Mouse (Mus musculus): ENCODE results near the gene Erbb3. TPM values are rescaled to one million over a fixed set of nuclear protein-coding genes. Genes with fewer than 3 reads are reported as not detected.
"Not testable (repeated sequence)": the region's sequence is repeated elsewhere in the genome, so short reads cannot be mapped to it uniquely, and the experiment has no call there.

Gene Erbb3
- polyA plus RNA-seq, 1 experiment from 2014 or later, result 1.2 TPM

DNA sequence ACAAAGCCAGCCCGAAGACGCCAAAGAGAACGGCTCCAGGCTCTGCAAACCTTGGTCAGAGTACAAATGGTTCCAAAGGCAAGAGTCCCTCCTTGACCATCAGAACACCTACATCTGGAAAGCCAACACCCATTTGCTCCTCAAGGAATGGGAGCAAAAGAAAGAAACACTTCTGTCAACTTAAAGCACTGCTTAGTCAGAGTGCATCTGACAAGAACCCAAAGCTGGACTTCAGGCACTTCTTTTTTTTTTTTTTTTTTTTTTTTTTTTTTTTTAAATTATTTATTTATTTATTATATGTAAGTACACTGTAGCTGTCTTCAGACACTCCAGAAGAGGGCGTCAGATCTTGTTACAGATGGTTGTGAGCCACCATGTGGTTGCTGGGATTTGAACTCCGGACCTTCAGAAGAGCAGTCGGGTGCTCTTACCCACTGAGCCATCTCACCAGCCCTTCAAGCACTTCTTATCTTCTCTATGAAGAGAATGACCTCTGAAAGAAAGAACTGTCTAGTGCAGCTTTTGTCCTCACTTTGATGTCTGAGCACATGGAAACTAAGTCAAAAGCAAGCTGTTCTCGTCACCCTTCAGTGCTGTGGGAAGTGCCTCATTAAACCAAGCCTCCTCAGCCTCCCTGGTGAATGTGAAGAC is 26.5 kb upstream of the Erbb3 start:
- not testable (repeated sequence) for H3K9me3 ChIP-seq (ENCODE audit: control insufficient read depth, low read length); H3K4me2 ChIP-seq (ENCODE audit: low read depth, low read length, severe bottlenecking); H3K4me3 ChIP-seq (ENCODE audit: low read depth, low read length); H3K27me3 ChIP-seq (ENCODE audit: control insufficient read depth, insufficient read depth, low read length); DNase-seq (ENCODE audit: low spot score); H3K9ac ChIP-seq (ENCODE audit: low read length); H3K27ac ChIP-seq (ENCODE audit: low read depth, low read length); H3K36me3 ChIP-seq (ENCODE audit: control insufficient read depth, insufficient read depth, low read length); H3K4me1 ChIP-seq (replicated peaks; ENCODE audit: control insufficient read depth, insufficient read depth, low read length); ATAC-seq (replicated peaks; ENCODE audit: low FRiP score)
- WGBS, result 83% methylated on average over 6 of the region's 7 CpGs

DNA sequence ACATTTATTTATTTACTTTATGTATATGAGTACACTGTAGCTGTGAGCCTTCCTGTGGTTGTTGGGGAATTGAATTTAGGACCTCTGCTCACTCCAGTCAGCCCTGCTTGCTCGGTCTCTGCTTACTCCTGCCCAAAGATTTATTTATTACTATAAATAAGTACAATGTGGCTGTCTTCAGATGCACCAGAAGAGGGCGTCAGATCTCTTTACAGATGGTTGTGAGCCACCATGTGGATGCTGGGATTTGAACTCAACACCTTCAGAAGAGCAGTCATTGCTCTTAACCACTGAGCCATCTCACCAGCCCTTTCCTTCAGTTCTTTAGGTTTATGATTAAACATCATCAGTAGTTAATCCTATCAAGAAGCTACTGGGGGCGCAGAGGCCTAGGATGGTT is 25.5 kb upstream of the Erbb3 start:
- 71% methylated on average over 3 of the region's 3 CpGs for WGBS
- no peak overlapping the region for H3K4me3 ChIP-seq (ENCODE audit: low read depth, low read length)
- no peaks in the 10 kb centered on the region for H3K4me1 ChIP-seq (replicated peaks; ENCODE audit: control insufficient read depth, insufficient read depth, low read length)
- ATAC-seq (replicated peaks; ENCODE audit: low FRiP score) (no peak), DNase-seq (ENCODE audit: low spot score) (no peak)
- no peak overlapping the region for H3K4me2 ChIP-seq (ENCODE audit: low read depth, low read length, severe bottlenecking)
- H3K27ac ChIP-seq (ENCODE audit: low read depth, low read length), result no peak overlapping the region
- H3K9ac ChIP-seq (ENCODE audit: low read length), result no peak overlapping the region
- H3K27me3 ChIP-seq (ENCODE audit: control insufficient read depth, insufficient read depth, low read length), result no peaks in the 10 kb centered on the region
- H3K9me3 ChIP-seq (ENCODE audit: control insufficient read depth, low read length), result no peaks in the 10 kb centered on the region
- no peaks in the 10 kb centered on the region for H3K36me3 ChIP-seq (ENCODE audit: control insufficient read depth, insufficient read depth, low read length)

DNA sequence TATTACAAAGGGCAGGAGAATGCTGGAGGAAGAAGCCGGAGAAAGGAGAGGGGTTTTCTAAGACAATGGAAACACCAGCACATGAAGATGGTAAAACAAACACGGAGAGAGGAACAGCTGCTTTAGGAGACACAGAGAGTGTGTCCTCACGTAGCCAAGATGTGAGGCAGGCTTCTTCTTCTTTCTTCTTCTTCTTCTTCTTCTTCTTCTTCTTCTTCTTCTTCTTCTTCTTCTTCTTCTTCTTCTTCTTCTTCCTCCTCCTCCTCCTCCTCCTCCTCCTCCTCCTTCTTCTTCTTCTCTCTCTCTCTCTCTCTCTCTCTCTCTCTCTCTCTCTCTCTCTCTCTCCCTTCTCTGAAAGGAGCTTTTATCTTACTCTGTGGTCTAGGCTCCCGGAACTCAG is 24.4 kb upstream of the Erbb3 start:
- not testable (repeated sequence) for H3K27ac ChIP-seq (ENCODE audit: low read depth, low read length); DNase-seq (ENCODE audit: low spot score); H3K4me1 ChIP-seq (replicated peaks; ENCODE audit: control insufficient read depth, insufficient read depth, low read length); H3K27me3 ChIP-seq (ENCODE audit: control insufficient read depth, insufficient read depth, low read length); ATAC-seq (replicated peaks; ENCODE audit: low FRiP score); H3K9me3 ChIP-seq (ENCODE audit: control insufficient read depth, low read length); H3K4me3 ChIP-seq (ENCODE audit: low read depth, low read length); H3K36me3 ChIP-seq (ENCODE audit: control insufficient read depth, insufficient read depth, low read length); H3K4me2 ChIP-seq (ENCODE audit: low read depth, low read length, severe bottlenecking); H3K9ac ChIP-seq (ENCODE audit: low read length)
- 73% methylated on average over 4 of the region's 4 CpGs for WGBS

DNA sequence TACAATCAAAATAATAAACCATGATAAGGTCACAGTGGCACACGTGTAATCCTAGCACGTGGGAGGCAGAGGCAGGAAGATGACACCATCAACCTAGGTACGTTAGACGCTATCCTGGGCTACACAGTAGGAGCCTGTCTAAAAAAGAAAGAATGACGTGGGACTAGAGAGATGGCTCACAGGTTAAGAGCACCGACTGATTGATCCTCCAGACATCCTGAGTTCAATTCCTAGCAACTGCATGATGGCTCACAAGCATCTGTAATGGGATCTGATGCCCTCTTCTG is 23.6 kb upstream of the Erbb3 start:
- H3K27me3 ChIP-seq (ENCODE audit: control insufficient read depth, insufficient read depth, low read length), result no peaks in the 10 kb centered on the region
- H3K9me3 ChIP-seq (ENCODE audit: control insufficient read depth, low read length), result no peaks in the 10 kb centered on the region
- DNase-seq (ENCODE audit: low spot score) (no peak), ATAC-seq (replicated peaks; ENCODE audit: low FRiP score) (0 out of 2 replicates have a peak, but pooled peaks have one; percentile 49)
- WGBS, result 43% methylated on average over 6 of the region's 6 CpGs
- H3K9ac ChIP-seq (ENCODE audit: low read length), result no peak overlapping the region
- no peak overlapping the region for H3K27ac ChIP-seq (ENCODE audit: low read depth, low read length)
- no peak overlapping the region for H3K4me3 ChIP-seq (ENCODE audit: low read depth, low read length)
- H3K4me1 ChIP-seq (replicated peaks; ENCODE audit: control insufficient read depth, insufficient read depth, low read length), result no peaks in the 10 kb centered on the region
- H3K36me3 ChIP-seq (ENCODE audit: control insufficient read depth, insufficient read depth, low read length), result no peaks in the 10 kb centered on the region
- no peak overlapping the region for H3K4me2 ChIP-seq (ENCODE audit: low read depth, low read length, severe bottlenecking)

DNA sequence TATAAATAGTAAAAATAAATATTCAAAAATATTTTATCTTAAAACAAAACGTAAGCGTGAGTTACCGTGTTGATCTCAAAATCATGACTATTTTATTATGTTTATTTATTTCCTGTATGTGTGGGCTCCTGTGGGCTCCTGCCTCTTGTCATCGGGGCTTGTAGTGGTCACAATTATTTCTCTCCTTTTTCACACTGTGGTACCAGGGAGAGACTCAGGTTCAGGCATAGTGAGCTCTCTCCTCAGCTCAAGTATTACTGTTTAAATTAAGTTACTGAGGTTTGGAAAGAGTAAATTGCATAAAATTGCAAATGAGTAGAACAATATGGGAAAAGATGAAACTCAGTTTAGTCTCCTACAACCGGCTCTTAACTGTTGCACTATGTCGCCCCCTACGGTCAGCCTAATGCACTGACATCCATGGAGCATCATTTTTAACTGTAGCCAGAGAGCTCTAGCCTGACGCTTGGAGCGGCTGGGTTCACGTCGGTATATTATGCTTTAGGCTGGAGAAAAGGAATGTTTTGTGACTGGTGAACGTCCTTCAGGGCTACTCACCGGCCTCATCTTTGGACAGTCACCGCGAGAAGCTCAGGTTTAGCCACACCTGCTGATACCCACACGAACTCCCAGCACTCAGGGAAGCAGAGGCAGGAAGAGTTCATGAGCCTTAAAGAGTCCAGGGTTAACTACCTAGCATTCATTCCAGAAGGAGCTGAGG is 23.1 kb upstream of the Erbb3 start:
- H3K27ac ChIP-seq (ENCODE audit: low read depth, low read length), result no peak overlapping the region
- no peaks in the 10 kb centered on the region for H3K27me3 ChIP-seq (ENCODE audit: control insufficient read depth, insufficient read depth, low read length)
- no peak overlapping the region for H3K4me3 ChIP-seq (ENCODE audit: low read depth, low read length)
- H3K9ac ChIP-seq (ENCODE audit: low read length), result no peak overlapping the region
- no peaks in the 10 kb centered on the region for H3K9me3 ChIP-seq (ENCODE audit: control insufficient read depth, low read length)
- no peaks in the 10 kb centered on the region for H3K4me1 ChIP-seq (replicated peaks; ENCODE audit: control insufficient read depth, insufficient read depth, low read length)
- peak; percentile 87 for DNase-seq (ENCODE audit: low spot score)
- no peak overlapping the region for H3K4me2 ChIP-seq (ENCODE audit: low read depth, low read length, severe bottlenecking)
- ATAC-seq (replicated peaks; ENCODE audit: low FRiP score), result peak; percentile 60
- H3K36me3 ChIP-seq (ENCODE audit: control insufficient read depth, insufficient read depth, low read length), result no peaks in the 10 kb centered on the region
- WGBS, result 17% methylated on average over 16 of the region's 16 CpGs

DNA sequence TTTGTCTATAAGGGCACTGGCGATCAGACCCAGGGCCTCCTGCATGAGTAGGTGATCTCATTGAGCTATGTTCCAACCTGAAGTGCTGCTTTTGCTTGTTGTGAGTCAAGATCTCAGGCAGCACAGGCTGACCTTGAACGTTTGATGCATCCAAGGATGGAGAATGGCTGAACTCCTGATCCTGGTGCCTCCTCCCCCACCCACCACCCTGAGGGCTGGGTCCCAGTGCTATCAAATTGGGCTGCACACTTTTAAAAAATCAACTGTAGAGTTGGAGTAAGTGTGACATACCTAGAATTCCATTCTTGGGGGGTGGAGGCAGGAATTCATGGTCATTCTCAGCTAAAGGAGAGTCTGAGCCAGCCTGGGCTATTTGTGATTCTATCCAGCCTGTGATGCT is 17.0 kb upstream of the Erbb3 start:
- Histone ChIP-seq H3K4me2 (ENCODE audit: low read depth, low read length, severe bottlenecking) (no peak overlapping the region), H3K27ac (ENCODE audit: low read depth, low read length) (no peak overlapping the region), H3K9me3 (ENCODE audit: control insufficient read depth, low read length) (no peaks in the 10 kb centered on the region), H3K27me3 (ENCODE audit: control insufficient read depth, insufficient read depth, low read length) (no peaks in the 10 kb centered on the region), H3K4me3 (ENCODE audit: low read depth, low read length) (no peak overlapping the region), H3K4me1 (replicated peaks; ENCODE audit: control insufficient read depth, insufficient read depth, low read length) (no peaks in the 10 kb centered on the region), H3K36me3 (ENCODE audit: control insufficient read depth, insufficient read depth, low read length) (no peaks in the 10 kb centered on the region), H3K9ac (ENCODE audit: low read length) (no peak overlapping the region)
- DNase-seq (ENCODE audit: low spot score) (no peak), ATAC-seq (replicated peaks; ENCODE audit: low FRiP score) (no peak)
- WGBS, result 50% methylated on average over 2 of the region's 2 CpGs

DNA sequence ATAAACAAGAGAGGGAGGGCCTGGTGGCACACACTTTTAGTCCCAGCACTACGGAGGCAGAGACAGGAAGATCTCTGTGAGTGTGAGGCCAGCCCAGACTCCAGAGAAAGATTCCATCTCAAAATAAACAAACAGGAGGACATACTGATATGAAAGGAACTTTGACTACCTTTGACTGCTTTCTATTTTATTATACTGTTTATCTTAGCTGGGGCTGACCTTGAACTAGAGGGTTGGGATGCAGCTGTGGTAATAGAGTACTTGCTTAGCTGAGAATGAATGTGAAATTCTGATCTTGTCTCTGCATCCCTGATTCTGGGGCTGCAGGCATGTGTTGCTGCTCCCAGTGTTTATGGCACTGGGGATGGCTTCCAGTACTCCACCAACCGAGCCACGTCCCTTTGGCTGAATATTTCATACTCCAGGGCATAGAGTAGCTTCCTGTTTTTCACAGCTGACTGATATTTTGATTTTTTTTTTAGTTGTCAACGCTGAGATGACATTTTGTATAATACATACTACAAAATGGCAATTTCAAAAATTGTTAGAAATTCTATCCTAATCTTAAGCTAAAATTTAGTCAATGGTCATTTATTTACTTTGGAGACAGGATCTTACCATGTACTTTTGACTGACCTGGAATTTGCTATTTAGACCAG is 13.1 kb upstream of the Erbb3 start:
- no peak for DNase-seq (ENCODE audit: low spot score)
- Histone ChIP-seq H3K36me3 (ENCODE audit: control insufficient read depth, insufficient read depth, low read length) (no peaks in the 10 kb centered on the region), H3K4me1 (replicated peaks; ENCODE audit: control insufficient read depth, insufficient read depth, low read length) (no peaks in the 10 kb centered on the region), H3K9me3 (ENCODE audit: control insufficient read depth, low read length) (no peaks in the 10 kb centered on the region), H3K27ac (ENCODE audit: low read depth, low read length) (no peak overlapping the region), H3K4me2 (ENCODE audit: low read depth, low read length, severe bottlenecking) (no peak overlapping the region), H3K27me3 (ENCODE audit: control insufficient read depth, insufficient read depth, low read length) (no peaks in the 10 kb centered on the region), H3K9ac (ENCODE audit: low read length) (no peak overlapping the region), H3K4me3 (ENCODE audit: low read depth, low read length) (no peak overlapping the region)
- no peak for ATAC-seq (replicated peaks; ENCODE audit: low FRiP score)
- WGBS, result 95% methylated on average over 4 of the region's 4 CpGs

DNA sequence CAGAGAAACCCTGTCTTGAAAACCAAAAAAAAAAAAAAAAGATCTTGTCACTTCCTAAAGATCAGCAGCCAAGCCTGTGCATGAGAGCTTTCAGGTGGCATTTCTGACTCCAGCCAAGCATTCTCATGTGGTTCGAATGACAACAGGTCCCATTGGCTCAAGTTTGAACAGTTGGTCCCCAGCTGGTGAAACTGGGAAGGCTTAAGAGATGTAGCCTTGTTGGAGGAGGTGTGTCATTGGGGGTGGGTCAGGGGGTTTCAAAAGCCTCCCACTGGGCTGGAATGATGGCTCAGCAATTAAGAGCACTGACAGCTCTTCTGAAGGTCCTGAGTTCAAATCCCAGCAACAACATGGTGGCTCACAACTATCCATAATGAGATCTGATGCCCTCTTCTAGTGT is 12.0 kb upstream of the Erbb3 start:
- no peaks in the 10 kb centered on the region for H3K36me3 ChIP-seq (ENCODE audit: control insufficient read depth, insufficient read depth, low read length)
- H3K4me3 ChIP-seq (ENCODE audit: low read depth, low read length), result no peak overlapping the region
- WGBS, result 90% methylated on average over 1 of the region's 1 CpGs
- no peaks in the 10 kb centered on the region for H3K27me3 ChIP-seq (ENCODE audit: control insufficient read depth, insufficient read depth, low read length)
- no peak overlapping the region for H3K27ac ChIP-seq (ENCODE audit: low read depth, low read length)
- no peak for ATAC-seq (replicated peaks; ENCODE audit: low FRiP score)
- H3K9me3 ChIP-seq (ENCODE audit: control insufficient read depth, low read length), result no peaks in the 10 kb centered on the region
- no peak for DNase-seq (ENCODE audit: low spot score)
- no peak overlapping the region for H3K4me2 ChIP-seq (ENCODE audit: low read depth, low read length, severe bottlenecking)
- no peak overlapping the region for H3K9ac ChIP-seq (ENCODE audit: low read length)
- no peaks in the 10 kb centered on the region for H3K4me1 ChIP-seq (replicated peaks; ENCODE audit: control insufficient read depth, insufficient read depth, low read length)

DNA sequence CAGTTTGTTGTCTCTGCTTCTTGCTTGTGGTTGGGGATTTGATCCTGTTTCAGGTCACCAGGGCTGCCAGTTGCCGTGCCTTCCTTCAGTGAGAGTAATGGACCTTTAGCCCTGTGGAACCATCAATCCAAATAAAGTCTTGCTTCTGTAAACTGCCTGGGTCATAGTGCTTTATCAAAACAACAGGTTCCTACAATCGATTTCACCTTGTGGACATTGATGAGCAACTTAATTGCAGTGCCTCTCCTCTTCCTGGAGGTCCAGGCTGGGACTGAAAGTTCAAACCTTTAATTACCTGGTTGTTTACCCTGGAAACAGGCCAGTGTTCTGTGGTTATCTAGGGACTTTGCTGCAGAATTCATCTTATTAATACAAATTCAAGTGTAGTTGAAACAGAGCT is 9.0 kb upstream of the Erbb3 start:
- no peaks in the 10 kb centered on the region for H3K36me3 ChIP-seq (ENCODE audit: control insufficient read depth, insufficient read depth, low read length)
- no peaks in the 10 kb centered on the region for H3K4me1 ChIP-seq (replicated peaks; ENCODE audit: control insufficient read depth, insufficient read depth, low read length)
- no peak overlapping the region for H3K9ac ChIP-seq (ENCODE audit: low read length)
- DNase-seq (ENCODE audit: low spot score) (no peak), ATAC-seq (replicated peaks; ENCODE audit: low FRiP score) (no peak)
- H3K9me3 ChIP-seq (ENCODE audit: control insufficient read depth, low read length), result no peaks in the 10 kb centered on the region
- WGBS, result 89% methylated on average over 2 of the region's 2 CpGs
- H3K4me3 ChIP-seq (ENCODE audit: low read depth, low read length), result no peak overlapping the region
- H3K27me3 ChIP-seq (ENCODE audit: control insufficient read depth, insufficient read depth, low read length), result no peaks in the 10 kb centered on the region
- no peak overlapping the region for H3K4me2 ChIP-seq (ENCODE audit: low read depth, low read length, severe bottlenecking)
- no peak overlapping the region for H3K27ac ChIP-seq (ENCODE audit: low read depth, low read length)

Data from forebrain, embryonic 11.5 days (tissue).